Mouse (Mus musculus): ENCODE data around the gene Tsga13.

Gene Tsga13

GRCm38 (mm10) chr6:30915473-30915872, at the start of gene Tsga13:
Gene Tsga13, minus strand, starts transcription at chr6:30915573.
- no peak for DNase-seq

- peak; percentile 87 for DNase-seq
Measured at GRCm38 (mm10) chr6:30958736-30959540, 43.6 kb upstream of the Tsga13 start, which contains the start of gene Klf14. Gene Klf14, minus strand, starts transcription at chr6:30959078.

- peak; percentile 87 for DNase-seq
Measured at GRCm38 (mm10) chr6:30957784-30958735, 42.7 kb upstream of the Tsga13 start.

GRCm38 (mm10) chr6:30939264-30939663, 23.9 kb upstream of the Tsga13 start:
- no peak for DNase-seq

- no peak for DNase-seq
Measured at GRCm38 (mm10) chr6:30922821-30923220, 7.4 kb upstream of the Tsga13 start.

GRCm38 (mm10) chr6:30921826-30922225, 6.5 kb upstream of the Tsga13 start:
- no peak for DNase-seq

GRCm38 (mm10) chr6:30920834-30921675, 5.7 kb upstream of the Tsga13 start:
- peak; percentile 89 for DNase-seq

- peak; percentile 53 for DNase-seq
Measured at GRCm38 (mm10) chr6:30907970-30908369, 7.4 kb downstream of the Tsga13 start.

- DNase-seq = no peak
Measured at GRCm38 (mm10) chr6:30904911-30905310, 10.5 kb downstream of the Tsga13 start.

- no peak for DNase-seq
Measured at GRCm38 (mm10) chr6:30904033-30904432, 11.3 kb downstream of the Tsga13 start.

GRCm38 (mm10) chr6:30897520-30897919, 17.9 kb downstream of the Tsga13 start:
- no peak for DNase-seq

GRCm38 (mm10) chr6:30896986-30897327, 18.4 kb downstream of the Tsga13 start:
- DNase-seq = no peak

GRCm38 (mm10) chr6:30896195-30896985, 19.0 kb downstream of the Tsga13 start, which contains the start of gene Copg2:
Gene Copg2, minus strand, starts transcription at chr6:30896794.
- peak; percentile 100 for DNase-seq

- no peak for DNase-seq
Measured at GRCm38 (mm10) chr6:30895819-30896194, 19.6 kb downstream of the Tsga13 start.

GRCm38 (mm10) chr6:30893081-30893480, 22.3 kb downstream of the Tsga13 start:
- DNase-seq = no peak

GRCm38 (mm10) chr6:30891761-30892160, 23.6 kb downstream of the Tsga13 start:
- DNase-seq = no peak

GRCm38 (mm10) chr6:30884856-30885255, 30.5 kb downstream of the Tsga13 start:
- DNase-seq = peak; percentile 1

GRCm38 (mm10) chr6:30883491-30883890, 31.9 kb downstream of the Tsga13 start:
- no peak for DNase-seq

GRCm38 (mm10) chr6:30876661-30877060, 38.7 kb downstream of the Tsga13 start:
- DNase-seq = no peak

- peak; percentile 66 for DNase-seq
Measured at GRCm38 (mm10) chr6:30866501-30866900, 48.9 kb downstream of the Tsga13 start.

- DNase-seq = no peak
Measured at GRCm38 (mm10) chr6:30865031-30865678, 50.2 kb downstream of the Tsga13 start.
